Mouse (Mus musculus) adrenal gland, postnatal 25 days (tissue): ENCODE results near the gene Emc10. TPM values are rescaled to one million over a fixed set of nuclear protein-coding genes. Genes with fewer than 3 reads are reported as not detected.

Experiments used
- DNase-seq: peaks from one replicate; pipeline ENCODE4 v3.0.0; 2021; ENCODE audit warnings: mixed read lengths
- total RNA-seq: library from RNA; stranded (reverse); gene quantifications from 2 replicates; pipeline ENCODE4 v1.2.3, GENCODE M21; 2021

Gene Emc10
- total RNA-seq, 1 experiment from 2014 or later: 97.6 TPM

DNA sequence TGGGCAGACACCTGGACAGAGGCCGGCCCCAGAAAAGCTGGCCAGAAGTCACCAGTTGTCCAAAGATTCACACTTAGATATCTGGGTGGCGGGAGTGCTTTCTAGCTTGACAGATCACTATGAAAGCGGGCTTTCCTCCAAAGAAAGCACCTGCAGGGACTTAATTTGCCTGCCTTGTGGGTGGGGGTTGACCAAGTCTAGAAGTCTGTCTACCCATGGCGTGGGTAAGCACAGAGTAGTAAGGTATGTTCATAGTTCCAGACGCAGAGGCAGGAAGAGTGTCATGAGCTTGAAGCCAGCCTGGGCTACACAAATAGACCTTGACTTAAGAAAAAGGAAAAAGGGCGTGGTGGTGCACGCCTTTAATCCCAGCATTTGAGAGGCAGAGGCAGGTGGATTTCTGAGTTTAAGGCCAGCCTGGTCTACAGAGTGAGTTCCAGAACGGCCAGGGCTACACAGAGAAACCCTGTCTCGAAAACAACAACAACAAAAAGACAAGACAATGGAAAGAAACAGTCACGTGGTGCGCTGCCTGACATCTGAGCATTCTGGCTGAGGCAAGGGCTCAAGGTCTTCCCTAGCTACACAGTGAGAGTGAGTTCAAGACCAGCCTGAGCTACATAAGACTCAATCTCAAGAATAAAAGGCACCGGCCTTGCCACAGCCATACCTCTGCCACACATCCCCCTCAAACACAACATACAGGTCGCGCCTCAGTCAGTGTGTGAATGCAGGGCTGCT lies 30.3 kb upstream of the Emc10 start:
- no peak for DNase-seq

DNA sequence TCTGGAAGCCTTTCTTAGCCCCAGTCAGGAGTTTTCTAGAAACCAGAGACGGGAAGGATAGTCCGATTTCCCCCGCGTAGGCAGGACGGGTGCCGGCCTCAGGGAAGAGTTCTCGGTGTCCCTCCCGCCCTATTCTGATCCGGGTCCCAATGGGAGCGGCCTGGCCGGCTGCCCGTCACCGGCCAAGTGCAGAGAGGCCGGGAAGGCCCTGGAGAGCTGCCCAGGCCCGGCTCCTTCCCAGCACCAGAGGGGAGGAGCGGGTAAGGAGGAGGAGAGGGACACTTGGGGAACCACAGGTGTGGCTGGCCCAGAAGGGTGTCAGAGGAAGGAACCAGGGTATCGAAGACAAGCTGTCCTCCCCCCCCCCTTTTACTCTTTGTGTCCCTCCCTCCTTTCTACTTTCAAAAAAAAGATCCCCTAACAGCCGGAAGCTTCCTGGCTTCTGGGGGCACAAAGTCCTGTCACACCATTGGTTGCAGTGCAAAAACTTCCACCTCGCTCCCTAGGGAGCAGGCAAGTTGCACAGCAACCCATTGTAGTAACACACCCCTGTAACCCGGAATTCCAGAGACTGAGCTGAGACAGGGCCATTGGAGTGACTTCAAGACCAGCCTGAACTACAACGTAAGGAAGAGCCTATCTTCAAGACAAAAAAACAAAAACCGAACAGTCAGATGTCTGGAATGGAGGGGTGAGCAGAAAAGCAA lies 28.9 kb upstream of the Emc10 start:
- DNase-seq: peak; percentile 89

DNA sequence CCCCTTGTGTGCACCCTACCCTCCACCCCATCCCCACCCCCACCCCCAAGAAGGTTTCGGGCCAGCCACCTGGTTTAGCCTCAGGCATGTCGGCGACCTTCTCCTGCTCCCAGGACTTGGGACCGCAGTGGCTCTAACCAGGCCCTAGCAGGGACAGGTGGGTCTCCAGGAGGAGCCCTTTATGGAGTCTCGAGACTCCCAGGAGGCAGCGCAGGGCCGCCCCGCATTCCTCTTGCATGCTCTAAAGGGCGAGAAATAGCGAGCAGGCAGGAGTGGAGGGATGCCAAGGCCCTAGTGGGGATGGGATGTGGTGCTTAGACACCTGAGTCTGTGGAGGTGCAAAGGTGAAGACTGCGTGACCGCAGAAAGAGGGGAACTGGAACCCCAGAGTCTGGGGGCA lies 28.2 kb upstream of the Emc10 start, which contains the start of gene Mybpc2:
Gene Mybpc2 (minus strand): TSS at position 155 of the 400 bp plus-strand sequence.
- no peak for DNase-seq

DNA sequence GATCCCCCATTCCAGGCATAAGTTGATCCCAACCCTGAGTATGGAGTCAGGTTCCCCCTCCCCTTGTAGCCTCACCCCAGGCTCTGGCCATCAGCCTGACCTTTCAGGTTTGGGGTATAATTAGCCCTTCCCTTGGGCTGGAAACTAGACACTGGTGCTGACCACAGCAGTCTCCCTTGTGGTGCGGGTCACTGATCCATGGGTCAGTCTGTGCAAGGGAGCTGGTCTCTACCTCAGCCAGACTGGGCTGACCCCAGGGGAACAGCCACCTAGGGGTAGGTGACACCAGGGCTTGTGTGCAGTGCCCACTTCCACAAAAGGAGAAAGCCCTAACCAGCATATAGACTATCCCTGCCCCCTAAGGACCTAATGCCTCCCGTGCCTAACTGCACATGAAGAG lies 26.7 kb upstream of the Emc10 start:
- no peak for DNase-seq

DNA sequence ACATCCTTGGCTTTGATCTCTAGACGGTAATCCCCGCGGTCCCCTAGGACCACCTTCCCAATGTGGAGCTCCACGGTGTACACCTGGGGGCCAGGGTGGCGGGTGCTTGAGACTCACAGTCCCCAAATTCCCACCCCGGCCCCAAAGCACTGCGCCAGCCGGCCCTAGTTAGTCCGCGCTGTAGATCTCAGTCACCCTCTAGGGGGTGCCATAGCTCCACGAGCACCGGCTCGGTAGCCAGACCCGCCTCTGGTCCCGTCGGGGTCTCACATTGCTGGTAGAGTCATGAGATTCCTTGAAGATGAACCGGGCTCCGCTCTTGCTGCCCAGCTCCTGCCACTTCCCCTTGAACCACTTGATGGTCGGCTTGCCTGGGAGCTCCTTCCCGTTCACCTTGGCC lies 25.4 kb upstream of the Emc10 start:
- peak; percentile 64 for DNase-seq

DNA sequence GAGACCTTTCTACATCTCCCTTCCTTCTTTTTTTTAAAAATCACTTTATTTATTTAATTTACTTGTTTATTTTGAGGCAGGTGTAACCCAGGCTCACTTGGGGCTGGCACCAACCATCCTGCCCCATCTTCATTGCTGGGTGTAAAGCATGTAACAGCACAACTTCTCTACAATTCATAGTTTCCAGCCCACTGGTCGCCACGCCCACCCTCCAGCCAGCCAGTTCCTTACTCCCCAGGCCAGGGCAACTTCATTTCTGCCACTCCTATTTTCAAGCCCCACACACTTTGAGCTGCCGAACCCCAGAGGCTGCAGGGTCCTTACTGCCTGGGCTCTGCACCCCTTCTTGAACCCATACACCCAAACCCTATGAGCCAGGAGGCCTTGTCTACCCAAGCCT lies 24.7 kb upstream of the Emc10 start:
- DNase-seq: no peak

DNA sequence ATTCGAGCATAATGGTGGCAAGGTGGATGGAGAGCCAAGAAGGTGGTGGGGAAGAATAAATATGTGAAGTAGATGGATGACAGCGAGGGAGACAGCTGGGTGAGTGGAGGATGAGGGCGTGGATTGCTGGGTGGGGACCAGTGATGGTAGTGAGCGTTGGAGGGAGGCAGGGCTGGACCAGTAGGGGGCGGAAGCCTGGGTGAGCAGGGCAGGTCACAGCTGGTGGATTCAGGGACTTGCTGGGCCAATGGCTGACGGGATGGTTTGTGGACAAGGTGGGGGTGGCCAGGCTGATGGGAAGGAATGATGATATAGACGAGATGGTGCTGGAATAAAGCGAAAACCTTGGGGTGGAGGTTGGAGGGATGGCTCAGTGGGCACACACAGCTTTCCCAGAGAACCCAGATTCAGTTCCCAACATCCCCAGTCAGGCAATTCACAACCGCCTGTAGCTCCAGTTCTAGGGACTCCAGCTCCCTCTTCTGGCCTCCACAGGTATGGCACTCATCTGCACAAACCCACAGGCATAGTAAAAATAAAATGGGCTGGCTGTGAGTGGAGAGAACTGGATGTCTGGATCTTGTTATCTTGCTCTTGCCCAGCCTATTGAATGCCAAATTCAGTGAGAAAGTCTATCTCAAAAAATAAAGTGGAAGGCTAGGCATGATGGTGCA lies 23.0 kb upstream of the Emc10 start:
- DNase-seq: no peak

DNA sequence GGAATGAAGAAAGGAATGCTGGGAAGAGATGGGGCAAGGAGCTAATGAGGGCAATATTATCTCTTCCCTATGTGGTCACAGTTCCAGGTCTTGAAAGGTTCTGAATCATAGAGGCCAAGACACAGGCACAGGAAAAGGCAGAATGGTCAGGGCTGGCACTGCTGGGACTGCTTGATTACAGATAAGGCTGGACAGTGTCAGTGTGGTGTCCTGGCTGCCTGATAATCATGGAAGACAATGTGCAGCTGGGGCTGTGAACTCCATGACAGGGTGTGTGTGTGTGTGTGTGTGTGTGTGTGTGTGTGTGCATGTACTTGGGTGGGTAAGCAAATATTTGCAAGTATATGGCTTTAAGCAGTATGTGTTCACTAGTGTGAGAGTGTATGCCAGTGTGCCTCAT lies 11.2 kb upstream of the Emc10 start:
- no peak for DNase-seq

DNA sequence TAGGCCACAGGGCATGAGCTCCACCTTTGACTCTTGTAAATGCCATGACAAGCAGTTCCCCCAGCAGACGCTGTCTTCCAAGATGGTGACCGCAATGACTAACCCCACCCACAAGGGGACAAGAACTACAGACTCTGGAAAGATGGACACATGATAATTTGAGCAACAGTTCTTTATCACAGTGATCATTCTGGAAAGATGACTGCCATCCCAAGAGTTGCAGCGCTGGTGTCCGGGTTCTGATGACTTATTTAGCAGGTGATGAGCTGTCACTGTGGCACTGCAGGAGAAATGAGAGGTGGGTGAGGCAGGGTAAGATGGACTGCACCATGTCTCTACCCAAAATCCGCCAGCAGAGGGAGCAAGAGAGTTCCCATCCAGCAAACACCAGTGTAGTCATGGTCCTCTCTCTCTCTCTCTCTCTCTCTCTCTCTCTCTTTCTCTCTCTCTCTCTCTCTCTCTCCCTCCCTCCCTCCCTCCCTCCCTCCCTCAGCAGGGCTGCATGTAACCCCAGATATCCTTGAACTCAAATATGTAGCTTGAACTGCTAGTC lies 5.3 kb upstream of the Emc10 start:
- peak; percentile 68 for DNase-seq

DNA sequence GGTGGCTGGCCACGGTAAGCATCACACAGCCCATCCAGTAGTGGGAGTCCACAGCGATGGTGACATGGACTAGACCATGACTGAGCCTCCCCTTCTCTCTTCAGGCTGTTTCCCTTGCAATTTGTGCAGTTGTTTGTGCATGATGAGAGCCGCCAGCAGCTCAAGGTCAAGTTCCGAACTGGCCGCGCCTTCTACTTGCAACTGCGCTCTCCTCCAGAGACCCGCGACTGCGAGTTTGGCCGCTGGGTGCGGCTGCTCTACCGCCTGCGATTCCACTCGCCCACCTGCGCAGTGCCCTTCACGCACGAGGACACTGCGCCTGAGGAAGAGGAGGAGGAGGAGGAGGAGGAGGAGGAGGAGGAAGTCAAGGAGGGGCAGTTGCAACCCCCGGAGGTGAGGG lies 3.7 kb upstream of the Emc10 start:
- DNase-seq: no peak

DNA sequence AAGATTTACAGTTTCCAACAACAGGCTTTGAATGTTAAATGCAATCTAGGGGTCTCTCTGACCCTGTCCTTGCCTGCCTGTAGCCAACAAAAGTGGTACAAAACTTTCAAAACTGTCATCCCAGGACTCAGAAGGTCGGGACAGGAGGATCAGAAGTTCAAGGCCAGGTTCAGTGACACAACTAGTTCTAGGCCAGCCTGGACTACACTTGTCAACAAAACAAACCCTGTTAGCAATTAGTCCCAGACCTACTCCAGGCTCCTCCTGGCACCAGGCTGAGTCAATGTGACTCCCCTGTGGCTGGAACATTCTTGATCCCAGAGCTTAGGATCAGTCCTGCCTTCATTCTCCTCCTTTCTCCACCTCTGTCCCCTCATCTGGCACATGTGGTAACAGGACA lies 2.6 kb upstream of the Emc10 start:
- DNase-seq: no peak

DNA sequence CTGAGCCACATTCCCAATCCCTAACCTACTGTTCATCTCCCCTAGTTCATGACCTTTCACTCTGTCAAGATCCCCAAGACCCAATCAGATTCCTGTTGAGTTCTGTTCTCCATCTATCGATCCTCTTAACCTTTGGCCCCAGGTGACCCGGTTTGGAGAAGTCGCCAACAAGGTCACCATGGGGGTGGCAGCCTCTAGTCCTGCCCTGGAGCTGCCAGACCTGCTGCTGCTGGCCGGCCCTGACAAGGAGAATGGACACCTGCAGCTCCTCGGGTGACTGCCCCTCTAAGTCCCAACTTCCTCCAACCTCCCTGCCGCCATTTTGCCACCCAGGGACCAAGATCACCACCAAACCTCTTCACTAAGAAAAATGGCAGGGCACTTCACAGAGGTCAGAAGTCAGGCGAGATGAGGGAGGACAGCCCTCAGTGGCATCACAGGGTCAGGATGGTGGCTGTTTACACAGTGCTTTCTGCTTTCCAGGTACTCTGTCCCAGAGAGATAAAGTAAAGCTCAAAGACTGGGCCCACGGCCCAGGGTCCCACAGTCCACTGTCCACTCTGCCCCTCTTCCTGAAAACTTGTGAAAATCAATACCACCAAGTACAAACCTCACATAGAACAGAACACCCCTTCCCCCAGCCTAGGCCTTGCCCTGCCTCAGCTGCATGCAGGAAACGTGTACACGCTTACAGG lies 1.2 kb upstream of the Emc10 start:
- no peak for DNase-seq

DNA sequence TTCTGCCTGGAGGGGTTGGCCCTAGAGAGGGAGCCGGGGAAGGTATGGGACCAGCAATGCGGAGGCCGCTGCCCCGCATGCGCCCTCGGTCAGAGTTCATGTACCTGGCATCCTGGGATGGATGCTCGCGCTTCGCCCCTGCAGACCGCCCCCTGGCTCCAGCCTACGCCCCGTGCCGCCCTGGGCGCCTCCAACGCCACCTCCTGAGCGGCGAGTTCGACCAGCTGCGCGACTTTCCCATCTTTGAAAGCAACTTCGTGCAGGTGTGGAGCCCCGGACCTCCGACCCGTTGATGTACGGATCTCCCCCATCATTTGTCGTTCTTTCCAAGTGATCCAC lies 411 bp upstream of the Emc10 start:
- DNase-seq: no peak

DNA sequence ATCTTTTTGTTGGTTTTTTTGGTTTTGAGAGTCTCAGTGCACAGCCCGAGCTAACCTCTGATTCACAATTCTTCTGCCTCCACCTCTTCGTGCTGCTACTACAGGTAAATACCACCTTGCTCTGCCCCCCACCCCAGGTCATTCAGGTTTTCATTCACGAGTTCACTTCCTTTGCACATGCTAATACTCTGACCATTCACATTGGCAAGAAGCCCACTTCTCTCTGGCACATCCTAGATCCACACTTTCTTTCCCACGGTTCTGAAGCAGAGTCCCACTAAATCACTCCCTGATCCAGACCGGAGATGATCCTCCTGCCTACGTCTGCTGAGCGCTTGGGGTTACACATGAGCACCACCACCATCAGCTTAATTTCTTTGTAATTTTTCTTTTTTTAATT lies 1.2 kb downstream of the Emc10 start:
- DNase-seq: no peak

DNA sequence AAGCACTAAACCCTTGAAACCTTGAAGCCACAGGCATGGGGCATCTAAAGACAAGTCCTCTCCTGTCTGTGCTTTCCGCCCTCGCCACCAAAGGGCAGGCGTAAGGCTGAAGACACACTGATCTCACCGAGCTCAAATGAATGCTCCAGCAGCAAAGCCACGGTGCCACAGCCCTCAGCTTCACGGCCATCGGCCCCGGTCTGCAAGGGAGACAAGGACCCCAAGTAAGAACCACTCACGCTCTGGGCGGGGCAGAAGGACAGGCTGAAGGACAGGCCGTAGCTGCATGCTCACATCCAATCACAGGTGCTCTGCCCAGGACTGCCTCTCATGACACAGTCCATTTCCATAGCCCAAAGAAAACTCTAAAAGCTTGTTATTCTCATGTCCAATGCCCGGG lies 1.6 kb downstream of the Emc10 start:
- no peak for DNase-seq

DNA sequence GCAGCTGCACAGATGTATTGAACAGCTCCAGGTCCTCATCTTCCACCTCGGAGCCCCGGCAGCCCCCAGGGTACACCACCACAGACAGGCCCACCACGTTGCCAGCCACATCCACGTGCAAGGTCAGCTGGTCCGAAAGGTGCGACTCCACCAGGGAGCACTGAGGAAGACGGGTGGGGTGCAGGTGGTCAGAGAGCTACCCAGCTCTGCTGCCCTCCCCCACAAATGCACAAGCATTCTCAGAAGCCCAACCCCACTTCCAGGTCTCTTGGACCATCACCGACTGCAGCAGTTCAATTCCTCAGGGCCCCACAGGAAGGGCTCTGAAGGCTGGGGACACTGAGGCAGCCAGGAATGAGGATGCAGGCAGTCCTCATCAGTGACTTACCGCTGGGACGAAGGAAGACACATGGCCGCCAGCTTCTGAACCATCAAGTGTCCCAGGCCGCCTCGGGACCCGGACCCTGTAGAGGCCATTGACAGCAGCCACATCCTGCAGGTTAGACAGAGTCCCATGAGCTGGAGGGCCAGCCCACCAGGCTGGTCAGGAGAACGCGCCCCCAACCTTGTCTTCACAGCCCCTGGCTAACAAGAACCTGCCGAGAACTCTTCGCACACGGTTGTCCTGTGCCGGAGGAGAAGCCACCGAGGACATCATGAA lies 4.0 kb downstream of the Emc10 start:
- DNase-seq: no peak

DNA sequence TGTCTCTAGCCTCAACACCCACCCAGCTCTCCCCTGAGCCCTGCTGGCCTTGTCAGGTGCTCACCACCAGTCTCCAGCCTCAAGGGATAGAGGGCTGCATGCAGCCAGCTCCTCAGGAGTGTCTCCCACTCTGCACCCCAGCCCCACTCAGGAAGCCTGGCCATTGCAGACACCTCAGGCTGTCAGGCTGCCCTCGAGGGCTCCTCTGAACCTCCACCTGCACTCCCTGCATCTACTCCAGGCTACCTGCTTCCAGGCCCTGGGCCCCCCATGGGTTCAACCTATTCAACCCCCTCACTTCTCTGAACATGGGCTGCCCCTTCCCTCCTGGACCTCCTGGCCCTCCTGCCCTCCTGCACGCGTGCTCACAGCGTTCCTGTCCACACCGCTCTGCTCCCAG lies 4.9 kb downstream of the Emc10 start:
- DNase-seq: no peak

DNA sequence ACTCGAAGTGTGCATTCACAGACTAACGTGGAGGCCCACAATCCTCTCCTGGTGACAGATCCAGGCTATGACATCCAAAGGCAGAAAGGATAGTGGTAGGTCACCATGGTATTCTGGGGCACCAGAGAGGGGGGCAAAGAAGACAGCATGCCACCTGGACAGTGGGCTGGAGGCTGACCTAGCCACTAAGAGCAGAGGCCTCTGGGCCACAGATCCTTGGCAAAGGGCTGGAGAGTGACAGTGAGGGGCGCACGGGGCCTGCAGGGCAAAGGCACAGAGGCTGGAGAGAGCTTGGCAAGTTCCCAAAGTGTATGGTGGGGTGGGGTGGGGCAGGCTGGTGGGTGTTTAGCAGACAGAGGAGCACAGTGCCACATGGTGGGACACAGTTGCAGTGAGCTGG lies 6.0 kb downstream of the Emc10 start:
- DNase-seq: no peak

DNA sequence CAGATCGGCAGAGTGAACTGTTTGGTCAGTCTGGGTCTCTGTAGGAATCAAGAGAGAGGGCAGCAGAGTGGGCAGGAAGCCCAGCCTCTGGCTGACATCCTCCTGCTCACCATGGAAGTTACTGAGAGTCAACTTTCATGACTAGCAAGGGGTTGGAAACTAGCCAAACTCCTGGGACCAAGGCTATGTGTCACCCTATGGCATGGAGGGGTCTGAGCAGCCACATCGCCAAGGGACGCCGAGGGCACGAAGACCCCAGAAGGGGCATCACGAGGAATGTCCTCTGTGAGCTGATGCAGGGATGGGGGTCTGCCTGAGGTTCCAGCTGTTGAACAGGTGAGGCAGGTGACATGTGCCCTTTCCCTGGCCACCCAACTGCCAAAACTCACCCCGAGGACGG lies 7.8 kb downstream of the Emc10 start:
- DNase-seq: no peak

DNA sequence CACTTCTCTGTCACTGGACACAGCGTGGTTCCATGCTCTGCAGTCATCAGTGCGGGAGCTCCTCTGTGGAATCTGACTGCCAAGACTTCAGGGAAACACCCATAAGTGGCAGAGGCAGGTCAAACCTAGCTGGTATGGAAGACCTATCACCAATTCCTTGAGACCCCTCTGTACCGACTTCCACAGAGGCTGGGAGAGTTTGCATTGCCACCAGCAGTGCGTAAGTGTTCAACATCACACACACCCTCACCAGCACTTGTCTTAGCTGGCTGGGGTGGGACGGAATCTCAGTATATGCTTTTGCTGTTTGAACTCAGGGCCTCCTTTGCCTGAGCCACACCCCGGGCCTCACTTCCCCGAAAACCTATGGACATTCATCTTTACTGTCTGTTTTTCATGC lies 8.4 kb downstream of the Emc10 start:
- no peak for DNase-seq

DNA sequence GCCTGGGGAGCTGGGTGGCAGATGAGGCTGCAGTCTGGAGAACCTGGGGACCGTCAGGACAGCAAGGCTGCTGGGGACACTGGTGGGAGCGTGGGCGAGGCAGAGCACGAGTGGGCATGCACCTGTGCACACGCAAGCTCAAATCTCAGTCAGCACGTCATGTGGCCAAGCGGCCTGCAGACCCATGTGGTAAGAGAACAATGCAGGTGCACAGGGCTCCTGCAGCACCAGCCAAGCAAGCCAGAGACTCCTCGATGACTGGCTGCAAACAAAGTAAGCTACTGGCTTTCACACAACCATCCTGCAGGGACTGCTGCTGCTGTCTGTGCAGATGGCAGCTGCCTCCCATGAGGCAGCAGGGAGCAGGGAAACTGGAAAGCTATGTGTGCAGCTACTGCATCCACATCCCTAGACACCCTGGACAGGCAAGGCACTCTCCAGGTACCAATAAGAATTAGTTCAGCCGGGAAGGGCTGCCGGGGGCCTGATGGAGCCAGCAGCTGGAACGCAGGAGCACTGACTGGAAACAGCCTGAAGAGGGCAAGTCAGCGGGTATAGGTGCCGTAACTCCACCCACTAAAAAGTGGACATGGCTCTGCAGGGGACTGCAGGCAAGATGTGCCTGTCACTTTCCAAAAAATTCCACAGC lies 9.3 kb downstream of the Emc10 start:
- no peak for DNase-seq
